Mouse (Mus musculus) heart, postnatal 0 days (tissue): ENCODE results near the gene Dmkn.

Experiments
- CTCF ChIP-seq: IDR thresholded peaks from 2 replicates; pipeline ENCODE4 v1.5.1; 2016; ENCODE audit warnings: antibody characterized with exemption, control low read depth, low read depth
- EP300 ChIP-seq: IDR thresholded peaks from 2 replicates; pipeline ENCODE4 v1.6.1; 2016; ENCODE audit warnings: antibody characterized with exemption, low read depth

DNA sequence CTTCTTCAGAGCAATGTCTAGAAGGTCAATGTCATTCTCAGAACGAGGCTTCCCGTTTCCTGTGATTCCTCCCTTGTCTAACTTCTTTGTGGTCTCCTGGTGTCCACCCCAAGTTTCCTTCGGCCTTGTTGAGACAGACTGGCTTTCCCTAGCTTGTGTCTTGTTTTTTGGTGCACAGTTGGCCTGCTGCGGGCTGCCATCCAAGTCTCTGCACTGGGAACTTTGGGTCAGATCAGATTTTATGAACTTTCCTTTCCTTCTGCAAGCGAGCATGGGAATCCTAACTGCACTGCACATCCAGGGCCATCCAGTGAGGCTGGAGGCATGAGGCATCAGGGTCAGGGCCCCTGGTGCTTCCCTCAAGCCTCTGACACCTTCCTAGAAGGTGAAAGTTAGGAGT lies 58.0 kb downstream of the Dmkn start:
- no peak for TF ChIP-seq CTCF
- no peak for TF ChIP-seq EP300
